Mouse (Mus musculus): ENCODE results near the gene Gm21953. TPM values are rescaled to one million over a fixed set of nuclear protein-coding genes. Genes with fewer than 3 reads are reported as not detected.
"Not testable (repeated sequence)": the region's sequence is repeated elsewhere in the genome, so short reads cannot be mapped to it uniquely, and the experiment has no call there.

Gene Gm21953
- polyA plus RNA-seq (2014; fragmentation: Nextera tagmentation; extraction: Ambion mirVana): not detected in 2 replicates

GRCm38 (mm10) chr4:42293967-42294366 lies at the start of gene Gm21953:
Gene Gm21953 (plus strand): TSS chr4:42294267.
- no CpG with 5 or more reads among the region's 18 CpGs for WGBS
- not testable (repeated sequence) for H3K36me3 ChIP-seq (replicated peaks; ENCODE audit: control insufficient read depth, insufficient read depth, low read depth, low read length); H3K9me3 ChIP-seq (replicated peaks; ENCODE audit: control insufficient read depth, low read length); H3K27ac ChIP-seq (replicated peaks; ENCODE audit: low read depth, low read length); H3K4me2 ChIP-seq (ENCODE audit: low read depth, low read length); H3K4me1 ChIP-seq (ENCODE audit: control insufficient read depth, insufficient read depth, low read length); H3K27me3 ChIP-seq (ENCODE audit: control insufficient read depth, insufficient read depth, low read length); H3K4me3 ChIP-seq (ENCODE audit: low read depth, low read length); H3K9ac ChIP-seq (replicated peaks; ENCODE audit: low read length); DNase-seq (ENCODE audit: low spot score); ATAC-seq (replicated peaks; ENCODE audit: insufficient number of reproducible peaks, low FRiP score, low TSS enrichment, low read depth)

GRCm38 (mm10) chr4:42255467-42255866 lies 38.6 kb upstream of the Gm21953 start, which contains the start of gene Ccl21b:
Gene Ccl21b (plus strand): TSS chr4:42255767.
- not testable (repeated sequence) for DNase-seq (ENCODE audit: low spot score); H3K9me3 ChIP-seq (replicated peaks; ENCODE audit: control insufficient read depth, low read length); H3K9ac ChIP-seq (replicated peaks; ENCODE audit: low read length); H3K36me3 ChIP-seq (replicated peaks; ENCODE audit: control insufficient read depth, insufficient read depth, low read depth, low read length); H3K4me1 ChIP-seq (ENCODE audit: control insufficient read depth, insufficient read depth, low read length); H3K4me2 ChIP-seq (ENCODE audit: low read depth, low read length); H3K27ac ChIP-seq (replicated peaks; ENCODE audit: low read depth, low read length); H3K4me3 ChIP-seq (ENCODE audit: low read depth, low read length); H3K27me3 ChIP-seq (ENCODE audit: control insufficient read depth, insufficient read depth, low read length); ATAC-seq (replicated peaks; ENCODE audit: insufficient number of reproducible peaks, low FRiP score, low TSS enrichment, low read depth)
- no CpG with 5 or more reads among the region's 5 CpGs for WGBS

GRCm38 (mm10) chr4:42318034-42318433 lies 24.0 kb downstream of the Gm21953 start, which contains the start of gene Fam205a3:
Gene Fam205a3 (plus strand): TSS chr4:42318334.
- not testable (repeated sequence) for H3K4me3 ChIP-seq (ENCODE audit: low read depth, low read length); H3K27ac ChIP-seq (replicated peaks; ENCODE audit: low read depth, low read length); H3K9me3 ChIP-seq (replicated peaks; ENCODE audit: control insufficient read depth, low read length); H3K4me2 ChIP-seq (ENCODE audit: low read depth, low read length); H3K27me3 ChIP-seq (ENCODE audit: control insufficient read depth, insufficient read depth, low read length); H3K9ac ChIP-seq (replicated peaks; ENCODE audit: low read length); H3K36me3 ChIP-seq (replicated peaks; ENCODE audit: control insufficient read depth, insufficient read depth, low read depth, low read length); DNase-seq (ENCODE audit: low spot score); ATAC-seq (replicated peaks; ENCODE audit: insufficient number of reproducible peaks, low FRiP score, low TSS enrichment, low read depth); H3K4me1 ChIP-seq (ENCODE audit: control insufficient read depth, insufficient read depth, low read length)
- WGBS: no CpG with 5 or more reads among the region's 1 CpGs

Other genes with a start within 250 kb of the Gm21953 start
- not detected in 2 replicates for gene Gm3893, start 203.1 kb upstream of the Gm21953 start, polyA plus RNA-seq (2014; fragmentation: Nextera tagmentation; extraction: Ambion mirVana)
- 10.1 TPM in 1 of 2 replicates, not detected in the other for gene Gm13304, start 179.4 kb upstream of the Gm21953 start, polyA plus RNA-seq (2014; fragmentation: Nextera tagmentation; extraction: Ambion mirVana)
- not detected in 2 replicates for gene Gm13306, start 140.8 kb upstream of the Gm21953 start, polyA plus RNA-seq (2014; fragmentation: Nextera tagmentation; extraction: Ambion mirVana)
- not detected in 2 replicates for gene Gm13305, start 125.7 kb upstream of the Gm21953 start, polyA plus RNA-seq (2014; fragmentation: Nextera tagmentation; extraction: Ambion mirVana)
- gene Gm10600, start 53.6 kb upstream of the Gm21953 start, polyA plus RNA-seq (2014; fragmentation: Nextera tagmentation; extraction: Ambion mirVana): not detected in 2 replicates
- 1.7 TPM in 1 of 2 replicates, not detected in the other for gene Ccl21b, start 38.5 kb upstream of the Gm21953 start, polyA plus RNA-seq (2014; fragmentation: Nextera tagmentation; extraction: Ambion mirVana)
- gene Fam205a3, start 24.1 kb downstream of the Gm21953 start, polyA plus RNA-seq (2014; fragmentation: Nextera tagmentation; extraction: Ambion mirVana): 0.14 and 0.21 TPM in 2 replicates
- gene Gm21586, start 145.1 kb downstream of the Gm21953 start, polyA plus RNA-seq (2014; fragmentation: Nextera tagmentation; extraction: Ambion mirVana): not detected in 2 replicates
- 0.17 TPM in 1 of 2 replicates, not detected in the other for gene Gm2163, start 172.5 kb downstream of the Gm21953 start, polyA plus RNA-seq (2014; fragmentation: Nextera tagmentation; extraction: Ambion mirVana)
- gene Fam205a2, start 233.9 kb downstream of the Gm21953 start, polyA plus RNA-seq (2014; fragmentation: Nextera tagmentation; extraction: Ambion mirVana): 0.14 and 0.21 TPM in 2 replicates